Mouse (Mus musculus) heart, adult 9 months (tissue): ENCODE measurements around the gene Zswim7.
A peak's percentile ranks its signal among the peaks of the same experiment; 100 is the strongest.
"Not testable (repeated sequence)": the region's sequence is repeated elsewhere in the genome, so short reads cannot be mapped to it uniquely, and the experiment has no call there.

Source experiments
- DNase-seq, 2 experiments: peaks; one replicate each; pipeline ENCODE4 v3.0.0; 2022; ENCODE audit warnings: low spot score in 2 of 2

Gene Zswim7

GRCm38 (mm10) chr11:62280675-62281600, at the start of gene Zswim7, which contains the start of gene Ttc19:
Gene Zswim7, minus strand, starts transcription at chr11:62281375.
Gene Ttc19, plus strand, starts transcription at chr11:62281473.
- DNase-seq = peak; percentile 91 to 92

GRCm38 (mm10) chr11:62323659-62324058, 42.5 kb upstream of the Zswim7 start:
- DNase-seq = no peak

GRCm38 (mm10) chr11:62320097-62320496, 38.9 kb upstream of the Zswim7 start:
- DNase-seq = no peak

GRCm38 (mm10) chr11:62317746-62318145, 36.6 kb upstream of the Zswim7 start:
- DNase-seq = no peak

- DNase-seq = no peak
Measured at GRCm38 (mm10) chr11:62314984-62315383, 33.8 kb upstream of the Zswim7 start.

- DNase-seq = no peak
Measured at GRCm38 (mm10) chr11:62309296-62309695, 28.1 kb upstream of the Zswim7 start.

GRCm38 (mm10) chr11:62305866-62306265, 24.7 kb upstream of the Zswim7 start:
- DNase-seq = peak in 1 of 2 experiments; percentile 12

GRCm38 (mm10) chr11:62298883-62299282, 17.7 kb upstream of the Zswim7 start:
- DNase-seq = no peak

GRCm38 (mm10) chr11:62294121-62294520, 12.9 kb upstream of the Zswim7 start:
- DNase-seq = no peak

GRCm38 (mm10) chr11:62287700-62288099, 6.5 kb upstream of the Zswim7 start:
- no peak for DNase-seq

GRCm38 (mm10) chr11:62285020-62285419, 3.8 kb upstream of the Zswim7 start:
- no peak for DNase-seq

GRCm38 (mm10) chr11:62284020-62284419, 2.8 kb upstream of the Zswim7 start:
- DNase-seq = not testable (repeated sequence)

- DNase-seq = no peak
Measured at GRCm38 (mm10) chr11:62281601-62281997, 424 bp upstream of the Zswim7 start.

GRCm38 (mm10) chr11:62278027-62278426, 3.1 kb downstream of the Zswim7 start:
- peak; percentile 12 to 40 for DNase-seq

GRCm38 (mm10) chr11:62277086-62277485, 4.1 kb downstream of the Zswim7 start:
- DNase-seq = no peak

GRCm38 (mm10) chr11:62270851-62271250, 10.3 kb downstream of the Zswim7 start:
- no peak for DNase-seq

- no peak for DNase-seq
Measured at GRCm38 (mm10) chr11:62269097-62269496, 12.1 kb downstream of the Zswim7 start.

GRCm38 (mm10) chr11:62268381-62268780, 12.8 kb downstream of the Zswim7 start:
- DNase-seq = no peak

- no peak for DNase-seq
Measured at GRCm38 (mm10) chr11:62266466-62267214, 14.5 kb downstream of the Zswim7 start.

- DNase-seq = no peak
Measured at GRCm38 (mm10) chr11:62265642-62266041, 15.5 kb downstream of the Zswim7 start.

GRCm38 (mm10) chr11:62264018-62264417, 17.2 kb downstream of the Zswim7 start:
- no peak for DNase-seq

- DNase-seq = no peak
Measured at GRCm38 (mm10) chr11:62263599-62263998, 17.6 kb downstream of the Zswim7 start.

- no peak for DNase-seq
Measured at GRCm38 (mm10) chr11:62259214-62259613, 22.0 kb downstream of the Zswim7 start.
